Mouse (Mus musculus) retina, embryonic 14.5 days (tissue): ENCODE results near the gene Cnih2.

Experiments
- DNase-seq: peaks from one replicate; pipeline ENCODE4 v3.0.0-alpha.2; 2015; ENCODE audit warnings: low spot score

Cnih2 gene

DNA sequence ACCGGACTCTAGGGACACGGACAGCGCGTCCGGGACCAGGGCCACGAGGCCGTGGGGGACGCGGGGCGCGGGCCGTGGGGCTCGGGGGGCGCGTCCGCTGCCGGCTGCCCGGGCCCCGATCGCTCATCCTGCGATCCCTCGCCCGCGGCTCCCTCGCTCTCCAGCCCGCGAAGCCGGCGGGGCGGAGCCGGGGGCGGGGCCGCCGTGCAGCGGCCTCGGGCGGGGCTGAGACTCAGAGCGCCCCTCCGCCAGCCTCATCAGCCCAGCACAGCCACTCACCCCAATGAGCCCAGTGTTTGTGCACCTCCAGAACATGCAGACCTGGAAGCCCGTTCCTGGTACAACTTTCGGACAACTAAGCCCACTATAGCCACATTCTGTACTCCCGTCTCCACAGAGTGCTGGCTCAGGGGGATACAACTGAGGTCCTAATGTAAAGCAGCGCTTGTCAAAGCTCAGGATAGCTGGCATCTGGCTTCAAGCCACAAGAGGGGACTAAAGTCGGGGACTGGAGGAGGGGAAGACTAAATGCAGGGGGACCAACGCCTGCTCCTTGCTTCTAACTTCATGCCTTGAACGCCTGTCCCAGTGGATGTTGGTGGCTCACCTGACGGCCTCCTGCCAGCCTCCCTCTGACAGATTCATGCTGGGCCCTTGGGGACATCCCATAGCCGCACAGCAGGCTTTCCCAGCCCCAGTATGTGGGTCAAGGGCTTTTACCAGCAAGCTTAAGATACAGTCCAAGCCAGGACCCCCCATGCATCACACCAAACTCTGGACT, at the start of gene Cnih2:
Gene Cnih2 (minus strand): TSS at position 159 of the 781 bp plus-strand sequence.
- peak; percentile 78 for DNase-seq

DNA sequence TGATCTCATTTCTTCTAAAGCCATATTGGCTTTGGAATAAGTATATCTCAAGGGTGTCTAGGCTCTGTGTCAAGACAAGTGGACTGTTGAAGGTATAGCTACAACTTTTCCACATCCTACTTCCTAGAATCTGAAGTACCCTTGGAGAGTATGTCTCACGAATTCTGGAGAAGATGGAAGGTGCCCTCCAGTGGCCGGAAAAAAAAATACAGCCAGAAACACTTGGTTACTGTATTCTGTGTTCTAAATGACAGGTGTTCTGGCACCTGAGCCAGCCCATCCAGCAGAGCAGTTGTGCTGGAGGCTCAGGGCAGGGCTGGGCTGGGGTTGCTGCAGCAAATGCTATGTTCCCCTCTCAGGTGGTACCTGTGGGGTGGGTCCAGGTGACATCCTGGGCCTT, 41.3 kb upstream of the Cnih2 start:
- peak; percentile 83 for DNase-seq

DNA sequence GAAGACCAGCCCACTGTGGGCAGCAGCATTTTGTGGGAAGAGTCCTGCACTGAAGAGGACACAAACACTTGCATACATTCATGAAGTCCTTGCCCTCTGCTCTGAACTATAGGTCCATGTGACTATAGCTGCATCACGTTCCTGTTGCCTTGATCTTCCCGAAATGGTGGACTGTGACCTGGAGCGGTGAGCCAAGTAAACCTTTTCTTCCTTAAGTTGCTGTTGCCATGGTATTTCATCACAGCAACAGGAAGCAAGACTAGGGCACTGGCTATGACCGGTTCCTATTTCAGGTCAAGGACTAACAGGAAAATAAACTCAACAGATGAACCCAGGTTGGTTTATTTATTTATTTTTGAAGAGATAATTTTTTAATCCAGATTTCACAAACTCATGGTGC, 32.9 kb upstream of the Cnih2 start:
- DNase-seq: no peak

DNA sequence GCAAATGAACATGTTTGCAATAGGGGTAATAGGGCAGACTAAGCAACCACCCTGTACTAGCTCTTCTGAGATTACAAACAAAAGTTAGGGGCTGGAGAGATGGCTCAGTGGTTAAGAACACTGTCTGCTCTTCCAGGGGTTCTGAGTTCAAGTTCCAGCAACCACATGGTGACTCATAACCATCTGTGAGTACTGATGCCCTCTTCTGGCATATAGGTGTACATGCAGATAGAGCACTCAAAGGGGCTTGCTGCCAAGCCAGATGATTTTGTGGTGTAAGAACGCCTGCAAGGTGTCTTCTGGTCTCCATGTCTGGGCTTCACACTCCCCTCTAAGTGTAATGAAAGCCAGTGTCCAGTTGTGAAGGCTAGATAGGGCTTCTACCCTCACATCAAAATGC, 31.4 kb upstream of the Cnih2 start:
- DNase-seq: peak; percentile 29

DNA sequence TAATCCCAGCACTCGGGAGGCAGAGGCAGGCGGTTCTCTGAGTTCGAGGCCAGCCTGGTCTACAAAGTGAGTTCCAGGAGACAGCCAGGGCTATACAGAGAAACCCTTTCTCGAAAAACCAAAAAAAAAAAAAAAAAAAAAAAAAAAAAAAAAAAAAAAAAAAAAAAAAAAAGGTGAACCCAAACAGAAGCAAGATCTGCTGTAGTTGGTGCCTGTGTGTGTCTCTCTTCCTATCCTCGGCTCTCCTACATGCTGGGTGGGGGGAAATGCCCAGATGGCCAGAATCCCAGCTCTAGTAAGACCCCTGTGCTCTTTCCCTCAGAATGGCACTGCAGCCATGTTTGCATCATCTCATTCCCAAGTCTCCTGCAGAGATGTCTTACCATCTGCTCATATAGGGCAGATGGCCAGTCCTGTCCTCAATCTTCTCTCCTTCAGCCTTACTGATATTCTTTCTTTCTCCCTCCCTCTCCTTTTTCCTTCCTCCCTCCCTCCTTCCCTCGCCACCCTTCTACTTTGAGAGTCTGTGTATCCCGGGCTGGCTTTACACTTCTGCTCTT, 25.8 kb upstream of the Cnih2 start:
- no peak for DNase-seq

- DNase-seq: no peak
Measured at GRCm38 (mm10) chr19:5123241-5123640, 24.9 kb upstream of the Cnih2 start.

GRCm38 (mm10) chr19:5122492-5122891, 24.2 kb upstream of the Cnih2 start:
- no peak for DNase-seq

DNA sequence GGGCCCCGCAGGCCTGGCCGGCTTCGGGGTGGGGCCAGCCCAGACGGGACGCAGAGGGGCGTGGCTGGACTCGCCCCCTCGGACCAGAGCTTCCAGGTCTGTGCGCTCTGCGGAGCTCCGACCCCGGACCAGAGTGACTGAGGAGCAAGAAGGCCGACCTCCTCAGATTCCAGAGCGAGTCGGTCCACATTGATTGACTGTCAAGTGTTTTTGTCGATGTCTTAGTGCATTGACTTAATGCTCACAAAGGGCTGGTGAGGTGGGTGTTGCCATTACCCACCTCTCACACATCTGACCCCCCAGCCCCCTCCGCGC, 20.0 kb upstream of the Cnih2 start, which contains the start of gene Klc2:
Gene Klc2 (minus strand): TSS at position 177 of the 315 bp plus-strand sequence.
- DNase-seq: no peak

GRCm38 (mm10) chr19:5117494-5118383, 19.4 kb upstream of the Cnih2 start:
- DNase-seq: peak; percentile 96

GRCm38 (mm10) chr19:5113783-5114182, 15.5 kb upstream of the Cnih2 start:
- no peak for DNase-seq

- peak; percentile 51 for DNase-seq
Measured at GRCm38 (mm10) chr19:5109659-5110453, 11.5 kb upstream of the Cnih2 start.

GRCm38 (mm10) chr19:5108702-5109101, 10.4 kb upstream of the Cnih2 start:
- no peak for DNase-seq

- peak; percentile 68 for DNase-seq
Measured at GRCm38 (mm10) chr19:5108271-5108575, 9.9 kb upstream of the Cnih2 start.

GRCm38 (mm10) chr19:5107556-5108270, 9.4 kb upstream of the Cnih2 start:
- DNase-seq: no peak

- DNase-seq: peak; percentile 99
Measured at GRCm38 (mm10) chr19:5106731-5107191, 8.4 kb upstream of the Cnih2 start, which contains the start of gene Rab1b. TSS of gene Rab1b (minus strand) at chr19:5107072.

DNA sequence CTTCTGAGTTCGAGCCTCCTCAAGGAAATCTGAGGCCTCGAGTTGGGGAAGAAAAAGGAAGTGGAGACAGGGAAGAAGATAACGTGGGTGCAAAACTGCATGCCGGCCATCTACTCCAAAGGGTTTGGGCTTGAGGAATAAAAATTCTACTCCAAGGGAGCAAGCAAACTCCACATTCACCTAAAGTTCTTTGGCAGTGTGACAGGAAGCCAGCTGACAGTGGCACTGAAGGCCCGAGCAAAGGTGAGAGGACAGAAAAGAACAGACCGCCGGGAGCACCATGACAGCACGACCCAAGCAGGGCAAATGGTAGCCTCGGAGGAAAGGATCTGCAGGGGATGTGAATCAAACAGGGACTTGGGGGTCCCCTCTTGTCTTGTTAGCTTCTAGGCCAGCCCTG, 7.8 kb upstream of the Cnih2 start:
- no peak for DNase-seq

DNA sequence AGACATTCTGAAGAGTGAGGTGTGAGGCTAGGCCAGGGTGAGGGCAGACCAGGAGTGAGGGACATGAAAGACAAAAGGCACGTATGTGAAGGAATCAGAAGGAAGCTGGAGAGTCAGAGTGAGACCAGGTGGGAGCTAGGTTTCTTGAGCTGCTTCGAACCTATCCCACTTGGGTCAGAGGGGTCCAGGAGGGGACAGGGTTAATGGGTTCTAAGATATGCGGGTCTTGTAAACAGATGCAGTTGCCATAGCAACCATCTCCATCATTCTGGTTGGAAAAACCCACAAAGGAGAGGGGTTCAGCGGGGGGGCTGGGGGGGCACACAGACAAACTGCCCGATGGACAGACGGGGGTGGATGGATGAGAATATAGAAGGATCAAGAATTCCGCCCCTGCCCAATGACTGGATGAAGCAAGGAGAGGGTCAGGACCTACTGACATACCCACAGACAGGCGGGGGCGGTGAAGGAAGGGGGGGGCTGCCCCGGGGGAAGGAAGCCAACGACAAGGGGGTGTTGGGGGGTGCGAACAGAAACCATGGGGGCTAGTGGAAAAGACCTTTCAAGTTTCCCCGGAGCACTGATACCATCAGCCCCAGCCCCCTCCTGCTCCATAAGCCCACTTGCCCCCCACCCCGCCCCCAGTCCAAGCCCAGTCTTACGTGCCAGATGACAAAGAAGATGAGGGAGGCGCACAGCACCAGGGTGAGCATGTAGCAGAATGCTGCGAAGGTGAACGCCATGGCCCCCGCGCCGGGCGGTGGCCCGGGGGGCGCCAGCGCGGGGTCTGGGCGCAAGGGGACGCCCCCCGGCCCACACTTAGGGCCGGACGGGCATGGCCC, 579 bp downstream of the Cnih2 start:
- peak; percentile 45 for DNase-seq

GRCm38 (mm10) chr19:5095887-5096474, 2.3 kb downstream of the Cnih2 start:
- peak; percentile 31 for DNase-seq

DNA sequence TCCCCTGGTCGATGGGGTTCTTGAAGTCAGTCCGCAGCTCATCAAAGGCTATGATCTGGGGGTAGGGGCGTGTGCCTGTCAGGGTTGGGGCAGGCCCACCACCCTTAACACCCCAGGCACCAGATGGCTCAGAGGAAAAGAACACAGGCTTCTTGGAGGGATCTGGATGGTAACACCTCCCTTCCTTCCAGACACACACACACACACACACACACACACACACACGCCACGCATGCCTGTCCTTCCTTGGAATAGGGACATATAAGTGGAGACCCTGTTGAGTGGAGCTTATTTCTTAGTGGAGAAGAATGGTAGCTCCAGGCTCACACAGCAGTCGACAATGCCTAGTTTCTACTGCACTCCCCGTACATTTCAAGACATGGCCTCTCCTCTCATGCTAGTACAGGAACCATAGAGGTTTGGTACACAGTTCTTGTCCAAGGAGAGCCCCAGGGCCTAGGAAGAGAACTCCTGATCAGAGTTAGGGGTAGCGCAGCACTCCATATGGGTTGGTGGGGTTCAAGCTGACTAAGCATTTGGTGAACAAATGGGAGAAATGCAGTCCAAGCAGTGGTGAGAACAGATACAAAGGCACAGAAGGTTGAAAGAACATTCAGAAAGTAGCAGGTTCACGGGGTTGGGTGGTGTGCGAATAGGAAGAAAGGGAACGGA, 3.4 kb downstream of the Cnih2 start:
- DNase-seq: no peak
